Mouse (Mus musculus) midbrain, embryonic 15.5 days (tissue): ENCODE data around the gene Akr1b7. TPM values are rescaled to one million over a fixed set of nuclear protein-coding genes. Genes with fewer than 3 reads are reported as not detected.
"Not testable (repeated sequence)": the region's sequence is repeated elsewhere in the genome, so short reads cannot be mapped to it uniquely, and the experiment has no call there.

Experiments used
- ATAC-seq: fragments of 200-750 bp; cut with Nextera tagmentation; replicated peaks from 2 replicates; pipeline ENCODE4 v1.8.0; 2017; ENCODE audit warnings: moderate TSS enrichment
- H3K27ac ChIP-seq: fragments of 300-500 bp; sonication (generic); 2 replicates; pipeline ENCODE4 v1.5.1; 2015; ENCODE audit warnings: mild to moderate bottlenecking, inconsistent platforms
- H3K27me3 ChIP-seq: fragments of 300-500 bp; sonication (generic); replicated peaks from 2 replicates; pipeline ENCODE4 v1.6.1; 2015; ENCODE audit warnings: inconsistent platforms
- H3K36me3 ChIP-seq: fragments of 300-500 bp; sonication (generic); replicated peaks from 2 replicates; pipeline ENCODE4 v1.6.1; 2015; ENCODE audit warnings: inconsistent platforms
- H3K4me1 ChIP-seq: fragments of 300-500 bp; sonication (generic); 2 replicates; pipeline ENCODE4 v1.6.1; 2015; ENCODE audit warnings: inconsistent platforms
- H3K4me2 ChIP-seq: fragments of 300-500 bp; sonication (generic); 2 replicates; pipeline ENCODE4 v1.6.1; 2015; ENCODE audit warnings: inconsistent platforms, mild to moderate bottlenecking, moderate library complexity
- H3K4me3 ChIP-seq: fragments of 300-500 bp; sonication (generic); 2 replicates; pipeline ENCODE4 v1.5.1; 2015; ENCODE audit warnings: mild to moderate bottlenecking, inconsistent platforms
- H3K9ac ChIP-seq: fragments of 300-500 bp; sonication (generic); 2 replicates; pipeline ENCODE4 v1.6.1; 2015; ENCODE audit warnings: mild to moderate bottlenecking, inconsistent platforms
- H3K9me3 ChIP-seq: fragments of 300-500 bp; sonication (generic); 2 replicates; pipeline ENCODE4 v1.6.1; 2016; ENCODE audit warnings: inconsistent platforms
- WGBS: fragments of 180-500 bp; shearing (Covaris S2); methylation state at CpG from one replicate; pipeline ENCODE4 v1.1.7; 2015; ENCODE audit warnings: mixed read lengths; 5-methylcytosine and 5-hydroxymethylcytosine counted together
- polyA plus RNA-seq: library from polyadenylated mRNA; unstranded; fragments of >200 nt; fragmentation: Nextera tagmentation; extraction: Ambion mirVana; gene quantifications from 2 replicates; pipeline ENCODE4 v1.2.1, GENCODE M21; 2015

Akr1b7 gene
- polyA plus RNA-seq, 1 experiment from 2014 or later = not detected

DNA sequence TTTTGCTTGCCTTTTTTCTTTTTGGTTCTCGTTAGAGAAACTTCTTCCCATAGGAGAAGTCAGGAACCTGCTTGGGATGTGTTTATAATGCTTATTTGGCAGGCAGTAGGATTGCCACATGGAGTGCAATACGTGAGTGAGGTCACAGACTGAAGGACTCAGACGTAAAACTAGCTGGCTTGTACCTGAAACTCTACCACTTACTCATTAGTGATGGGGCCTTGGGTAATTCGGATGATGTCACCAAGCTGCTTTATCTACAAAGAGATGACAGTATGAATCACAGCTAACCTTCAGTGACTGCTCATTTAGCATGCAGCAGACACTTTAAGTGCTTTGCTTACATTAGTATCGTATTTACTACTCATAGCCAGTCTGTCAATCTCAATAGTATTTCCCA, 16.2 kb upstream of the Akr1b7 start:
- WGBS = 84% methylated on average over 5 of the region's 5 CpGs

DNA sequence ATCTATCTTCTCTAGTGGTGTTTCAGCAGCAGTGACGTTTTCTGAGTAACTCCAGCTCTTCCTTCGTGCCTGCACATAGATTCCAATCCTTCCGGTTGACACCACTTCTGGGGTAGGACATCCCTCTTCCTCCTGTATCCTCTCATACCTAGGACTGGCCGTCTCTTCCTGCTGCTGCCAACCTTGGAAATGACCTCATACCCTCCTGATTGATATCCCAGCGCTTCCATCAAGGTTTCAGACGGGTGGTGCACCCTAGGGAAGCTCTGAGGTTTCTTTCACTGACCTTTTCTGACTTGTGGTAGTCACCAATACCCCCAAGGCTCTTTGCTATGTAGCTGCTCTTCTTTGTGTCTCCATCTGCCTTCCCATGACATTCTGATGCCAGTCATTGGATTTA, 13.7 kb upstream of the Akr1b7 start:
- Histone ChIP-seq H3K27me3 (no peaks in the 10 kb centered on the region), H3K4me1 (no peaks in the 10 kb centered on the region), H3K4me2 (no peak overlapping the region), H3K9me3 (no peaks in the 10 kb centered on the region), H3K9ac (no peak overlapping the region), H3K4me3 (no peak overlapping the region), H3K27ac (no peak overlapping the region), H3K36me3 (no peaks in the 10 kb centered on the region)
- no peak for ATAC-seq
- 94% methylated on average over 6 of the region's 6 CpGs for WGBS

More for the DNA sequence above, 16.2 kb upstream of the Akr1b7 start:
- H3K9me3 ChIP-seq = no peaks in the 10 kb centered on the region; the same call in 1 of the 2 replicates
- H3K4me2 ChIP-seq = no peak overlapping the region
- no peak overlapping the region for H3K4me3 ChIP-seq
- H3K36me3 ChIP-seq = no peaks in the 10 kb centered on the region; the same call in 1 of the 2 replicates
- ATAC-seq = no peak
- no peak overlapping the region for H3K9ac ChIP-seq
- no peaks in the 10 kb centered on the region for H3K4me1 ChIP-seq
- H3K27ac ChIP-seq = no peak overlapping the region
- H3K27me3 ChIP-seq = no peaks in the 10 kb centered on the region

DNA sequence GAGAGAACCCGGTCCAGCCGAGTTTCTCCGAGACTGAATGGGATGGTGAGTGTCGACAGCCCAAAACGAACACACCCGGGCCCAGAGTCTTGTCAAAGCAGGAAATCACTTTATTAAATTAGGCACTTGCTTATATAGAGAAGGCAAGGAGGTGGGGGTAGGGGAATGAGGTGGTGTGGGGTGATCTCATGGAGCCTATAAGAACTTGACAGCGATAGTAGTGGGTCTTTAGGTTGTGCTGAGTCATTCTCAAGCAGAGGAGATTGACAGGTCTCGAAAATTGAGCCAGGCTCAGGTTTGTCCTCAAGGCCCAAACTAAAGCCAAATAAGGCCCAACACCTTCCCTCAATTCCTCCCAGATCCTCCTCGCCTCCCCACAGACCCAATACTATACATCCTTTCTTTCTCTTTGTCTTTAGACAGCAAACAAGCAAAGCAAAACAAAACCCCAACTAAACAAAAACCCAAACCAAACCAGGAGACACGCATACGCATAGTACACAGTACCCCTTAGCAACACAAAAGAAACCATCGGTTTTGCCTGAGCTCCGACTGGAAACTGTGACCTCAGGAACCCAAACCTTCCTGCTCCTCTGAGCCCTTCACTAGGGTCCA, 12.4 kb upstream of the Akr1b7 start:
- Histone ChIP-seq H3K4me1 (no peaks in the 10 kb centered on the region), H3K9ac (no peak overlapping the region), H3K9me3 (no peaks in the 10 kb centered on the region), H3K27ac (no peak overlapping the region), H3K36me3 (no peaks in the 10 kb centered on the region), H3K27me3 (no peaks in the 10 kb centered on the region), H3K4me2 (no peak overlapping the region), H3K4me3 (no peak overlapping the region)
- no peak for ATAC-seq
- WGBS = 90% methylated on average over 13 of the region's 13 CpGs

- no peak overlapping the region for H3K9ac ChIP-seq
- no peak overlapping the region for H3K27ac ChIP-seq
- no peaks in the 10 kb centered on the region for H3K4me1 ChIP-seq
- no peaks in the 10 kb centered on the region for H3K9me3 ChIP-seq
- H3K4me3 ChIP-seq = no peak overlapping the region
- no peaks in the 10 kb centered on the region for H3K36me3 ChIP-seq
- no peak overlapping the region for H3K4me2 ChIP-seq
- 77% methylated on average over 2 of the region's 2 CpGs for WGBS
- no peaks in the 10 kb centered on the region for H3K27me3 ChIP-seq
- ATAC-seq = no peak
These were observed 11.4 kb upstream of the Akr1b7 start for GRCm38 (mm10) chr6:34400696-34401095.

GRCm38 (mm10) chr6:34406746-34407145, 5.4 kb upstream of the Akr1b7 start:
- no peak overlapping the region for H3K4me2 ChIP-seq
- no peaks in the 10 kb centered on the region for H3K27me3 ChIP-seq
- H3K27ac ChIP-seq = no peak overlapping the region
- 90% methylated on average over 4 of the region's 4 CpGs for WGBS
- H3K36me3 ChIP-seq = no peaks in the 10 kb centered on the region
- no peak for ATAC-seq
- H3K9ac ChIP-seq = no peak overlapping the region
- H3K4me3 ChIP-seq = no peak overlapping the region
- H3K4me1 ChIP-seq = no peaks in the 10 kb centered on the region
- H3K9me3 ChIP-seq = no peaks in the 10 kb centered on the region

GRCm38 (mm10) chr6:34407403-34407802, 4.7 kb upstream of the Akr1b7 start:
- Histone ChIP-seq H3K4me2 (no peak overlapping the region), H3K4me3 (no peak overlapping the region), H3K36me3 (no peaks in the 10 kb centered on the region), H3K27me3 (no peaks in the 10 kb centered on the region), H3K27ac (no peak overlapping the region), H3K9me3 (no peaks in the 10 kb centered on the region), H3K9ac (no peak overlapping the region), H3K4me1 (no peaks in the 10 kb centered on the region)
- no peak for ATAC-seq
- WGBS = 88% methylated on average over 10 of the region's 10 CpGs

GRCm38 (mm10) chr6:34412688-34413087, 554 bp downstream of the Akr1b7 start:
- Histone ChIP-seq H3K27ac (no peak overlapping the region), H3K9ac (no peak overlapping the region), H3K4me3 (no peak overlapping the region), H3K4me1 (no peaks in the 10 kb centered on the region), H3K4me2 (no peak overlapping the region), H3K36me3 (no peaks in the 10 kb centered on the region), H3K9me3 (no peaks in the 10 kb centered on the region), H3K27me3 (no peaks in the 10 kb centered on the region)
- 81% methylated on average over 1 of the region's 1 CpGs for WGBS
- no peak for ATAC-seq

- H3K4me2 ChIP-seq, H3K4me3 ChIP-seq, ATAC-seq, H3K36me3 ChIP-seq, H3K27ac ChIP-seq, H3K9ac ChIP-seq, H3K4me1 ChIP-seq, H3K9me3 ChIP-seq, H3K27me3 ChIP-seq: not testable (repeated sequence)
- WGBS = 83% methylated on average over 1 of the region's 1 CpGs
These were observed 1.3 kb downstream of the Akr1b7 start for GRCm38 (mm10) chr6:34413386-34413785.

DNA sequence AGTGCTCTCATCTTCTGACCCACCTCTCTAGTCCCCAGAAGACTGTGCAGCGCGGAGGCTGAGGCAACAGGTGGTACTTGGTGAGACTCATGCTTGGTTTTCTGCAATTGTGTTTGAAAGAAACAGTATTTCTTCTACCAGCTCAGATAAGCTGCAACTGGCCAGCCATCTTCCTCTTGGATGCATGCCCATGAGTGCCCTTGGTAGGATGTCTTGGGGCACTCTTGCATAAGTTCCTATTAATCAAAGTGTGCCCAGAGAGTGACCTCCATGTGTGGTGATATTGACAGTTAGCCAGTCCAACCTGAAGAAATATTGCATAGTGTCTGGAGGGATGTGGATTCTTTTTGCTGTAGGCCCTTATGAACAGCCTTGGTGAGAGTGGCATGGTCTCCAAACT, 4.4 kb downstream of the Akr1b7 start:
- ATAC-seq = no peak
- Histone ChIP-seq H3K4me2 (no peak overlapping the region), H3K9ac (no peak overlapping the region), H3K27ac (no peak overlapping the region), H3K36me3 (no peaks in the 10 kb centered on the region), H3K4me1 (no peaks in the 10 kb centered on the region), H3K27me3 (no peaks in the 10 kb centered on the region), H3K4me3 (no peak overlapping the region), H3K9me3 (no peaks in the 10 kb centered on the region)
- 100% methylated on average over 2 of the region's 2 CpGs for WGBS

DNA sequence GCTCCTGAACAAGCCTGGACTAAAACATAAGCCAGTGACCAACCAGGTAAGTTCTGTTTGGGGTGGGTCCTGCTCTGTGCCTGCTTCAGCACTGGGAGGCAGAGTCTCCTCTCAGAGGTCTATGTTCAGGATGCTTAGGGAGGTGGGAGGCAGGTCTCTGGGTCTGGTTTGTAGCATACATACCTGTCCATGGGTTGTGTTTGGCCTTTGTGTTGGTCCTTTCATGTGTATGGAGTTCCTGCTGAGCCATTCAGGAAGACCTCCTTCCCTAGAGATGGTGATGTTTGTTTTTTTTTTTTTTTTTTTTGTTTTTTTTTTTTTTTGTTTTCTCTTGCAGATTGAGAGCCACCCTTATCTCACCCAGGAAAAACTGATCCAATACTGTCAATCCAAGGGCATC, 6.9 kb downstream of the Akr1b7 start:
- no peaks in the 10 kb centered on the region for H3K27me3 ChIP-seq
- no peaks in the 10 kb centered on the region for H3K36me3 ChIP-seq
- no peak overlapping the region for H3K9ac ChIP-seq
- H3K9me3 ChIP-seq = no peaks in the 10 kb centered on the region
- ATAC-seq = no peak
- no peak overlapping the region for H3K4me2 ChIP-seq
- H3K4me1 ChIP-seq = no peaks in the 10 kb centered on the region
- H3K27ac ChIP-seq = no peak overlapping the region
- H3K4me3 ChIP-seq = no peak overlapping the region

DNA sequence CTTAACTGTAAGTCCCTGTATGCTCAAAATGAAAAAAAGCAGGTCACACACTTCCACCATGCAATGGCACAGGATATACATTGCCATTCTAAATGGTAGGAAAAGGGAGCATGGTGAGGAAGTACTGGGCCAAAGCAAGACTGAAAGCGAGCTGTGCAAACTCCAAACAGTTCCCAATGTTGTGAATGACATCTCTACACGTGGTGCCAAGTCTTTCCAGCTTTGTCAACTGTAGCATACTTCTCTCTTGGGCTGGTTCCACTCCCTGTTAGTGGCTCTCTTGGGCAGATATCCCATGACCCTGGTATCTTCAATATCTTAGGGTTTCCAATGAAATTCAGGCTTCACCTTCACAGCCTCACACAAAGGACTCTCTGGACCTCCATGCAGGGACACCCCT, 26.9 kb downstream of the Akr1b7 start:
- ATAC-seq = no peak

DNA sequence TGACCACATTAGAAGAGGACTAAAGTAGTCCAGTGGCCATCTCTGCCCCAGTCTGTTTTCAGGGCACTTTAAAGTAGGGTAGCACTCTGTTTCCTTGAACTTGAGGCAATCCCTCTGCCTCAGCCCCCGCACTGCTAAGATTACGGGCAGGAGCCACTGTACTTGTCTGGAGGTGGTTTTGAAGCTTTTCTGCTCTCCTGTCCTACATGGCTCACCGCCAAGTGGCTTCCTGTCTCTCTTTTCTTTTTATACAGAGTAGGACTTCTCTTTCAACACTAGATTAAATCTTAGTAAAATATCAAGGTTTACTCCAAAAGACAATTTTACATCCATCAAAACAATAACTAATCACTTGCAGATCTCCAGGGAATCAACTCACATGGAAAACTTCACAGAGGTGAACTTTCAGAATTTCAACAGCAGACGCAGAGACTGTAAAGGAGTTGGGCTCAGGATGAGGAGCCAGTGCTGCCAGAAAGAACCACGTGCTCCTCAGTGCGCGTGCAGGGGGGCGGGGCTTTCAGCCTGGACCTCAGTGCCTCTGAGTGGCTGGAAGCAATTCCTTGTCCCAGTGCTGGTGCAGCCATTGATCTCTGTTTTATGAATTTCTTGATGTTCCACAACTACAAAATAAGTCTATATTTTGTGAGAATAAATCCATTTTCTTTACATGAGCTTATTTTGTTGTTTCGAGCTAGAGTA, 29.6 kb downstream of the Akr1b7 start:
- Histone ChIP-seq H3K9ac (no peak overlapping the region), H3K4me1 (no peaks in the 10 kb centered on the region), H3K27ac (no peak overlapping the region), H3K4me3 (no peak overlapping the region), H3K27me3 (no peaks in the 10 kb centered on the region), H3K36me3 (no peaks in the 10 kb centered on the region), H3K4me2 (no peak overlapping the region), H3K9me3 (no peaks in the 10 kb centered on the region)
- WGBS = 70% methylated on average over 9 of the region's 9 CpGs
- ATAC-seq = no peak

More for the DNA sequence above, 26.9 kb downstream of the Akr1b7 start:
- no peak overlapping the region for H3K27ac ChIP-seq
- H3K4me3 ChIP-seq = no peak overlapping the region
- no peaks in the 10 kb centered on the region for H3K4me1 ChIP-seq
- no peak overlapping the region for H3K4me2 ChIP-seq
- WGBS = 70% methylated on average over 2 of the region's 2 CpGs
- no peaks in the 10 kb centered on the region for H3K36me3 ChIP-seq
- H3K27me3 ChIP-seq = no peaks in the 10 kb centered on the region
- no peak overlapping the region for H3K9ac ChIP-seq
- no peaks in the 10 kb centered on the region for H3K9me3 ChIP-seq

- no peak for ATAC-seq
- Histone ChIP-seq H3K4me3 (no peak overlapping the region), H3K9ac (no peak overlapping the region), H3K36me3 (no peaks in the 10 kb centered on the region), H3K27ac (no peak overlapping the region), H3K27me3 (no peaks in the 10 kb centered on the region), H3K4me2 (no peak overlapping the region), H3K9me3 (no peaks in the 10 kb centered on the region), H3K4me1 (no peaks in the 10 kb centered on the region)
- 93% methylated on average over 2 of the region's 2 CpGs for WGBS
These were observed 31.7 kb downstream of the Akr1b7 start for GRCm38 (mm10) chr6:34443791-34444190.
